Mouse (Mus musculus): ENCODE results near the gene Anapc7.

GRCm38 (mm10) chr5:122451324-122451723 lies 29.8 kb downstream of the Anapc7 start:
- TF ChIP-seq CTCF (IDR thresholded peaks at IDR 0.05; ENCODE audit: borderline replicate concordance, insufficient read depth, low read depth, low read length): no peak
- TF ChIP-seq POLR2A (IDR thresholded peaks at IDR 0.05; ENCODE audit: borderline replicate concordance, insufficient read depth, low read length): no peak

Measured in cerebellum, adult 2 months (tissue).